Mouse (Mus musculus) B cell, adult 2 months (primary cell): ENCODE measurements around the gene Arfgap3.
"Not testable (repeated sequence)": the region's sequence is repeated elsewhere in the genome, so short reads cannot be mapped to it uniquely, and the experiment has no call there.

ENCODE experiments used
- DNase-seq, 2 experiments: peaks; one replicate each; pipeline ENCODE4 v3.0.0; 2022

Arfgap3 gene

GRCm38 (mm10) chr15:83344956-83345355 is 5.1 kb downstream of the Arfgap3 start:
- DNase-seq = no peak

GRCm38 (mm10) chr15:83344157-83344556 is 5.9 kb downstream of the Arfgap3 start:
- no peak for DNase-seq

GRCm38 (mm10) chr15:83338908-83339307 is 11.1 kb downstream of the Arfgap3 start:
- no peak for DNase-seq

DNA sequence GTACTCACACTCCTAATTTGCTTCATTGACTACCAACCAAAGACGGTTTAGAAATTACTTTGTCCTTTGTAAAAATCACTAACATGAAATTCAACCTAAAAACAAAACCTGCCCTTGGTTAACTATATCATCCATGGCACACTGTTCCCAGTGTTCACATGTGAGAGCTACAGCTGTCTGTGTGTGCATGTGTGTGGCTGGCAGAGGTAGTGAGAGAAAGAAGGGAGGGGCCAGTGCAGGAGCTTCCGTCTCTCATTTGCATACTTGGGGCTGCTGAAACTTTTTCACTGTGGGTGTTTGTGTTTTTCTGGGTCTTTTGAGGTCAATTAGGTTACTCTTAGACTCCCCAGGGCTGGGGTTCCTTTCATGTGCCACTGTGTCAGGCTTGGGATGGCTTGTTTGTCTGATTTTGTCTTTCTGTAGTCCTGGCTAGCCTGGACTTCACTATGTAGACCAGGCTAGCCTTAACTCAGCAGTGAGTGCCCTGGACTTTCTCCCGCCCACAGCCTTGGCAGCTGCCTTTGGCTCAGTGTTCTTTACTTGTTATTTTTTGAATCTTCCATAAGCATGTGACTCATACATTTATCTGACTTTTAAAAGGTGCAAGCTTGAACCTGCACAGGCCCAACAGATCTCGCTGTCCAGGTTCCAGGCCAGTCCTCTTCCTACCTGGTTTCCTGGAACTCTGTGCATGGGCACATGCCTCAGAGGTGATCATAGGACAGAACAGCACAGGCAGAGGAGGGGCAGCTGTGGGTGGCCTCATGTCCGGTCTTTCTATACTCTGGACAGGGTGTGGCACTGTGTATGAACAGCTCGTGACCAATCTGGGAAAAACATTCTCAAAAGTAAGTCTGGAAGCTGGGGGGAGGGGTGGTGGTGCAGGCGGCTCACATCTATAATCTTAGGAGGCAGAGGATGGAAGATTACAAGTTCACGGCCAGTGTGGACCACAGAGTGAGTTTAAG is 11.9 kb downstream of the Arfgap3 start:
- no peak for DNase-seq

DNA sequence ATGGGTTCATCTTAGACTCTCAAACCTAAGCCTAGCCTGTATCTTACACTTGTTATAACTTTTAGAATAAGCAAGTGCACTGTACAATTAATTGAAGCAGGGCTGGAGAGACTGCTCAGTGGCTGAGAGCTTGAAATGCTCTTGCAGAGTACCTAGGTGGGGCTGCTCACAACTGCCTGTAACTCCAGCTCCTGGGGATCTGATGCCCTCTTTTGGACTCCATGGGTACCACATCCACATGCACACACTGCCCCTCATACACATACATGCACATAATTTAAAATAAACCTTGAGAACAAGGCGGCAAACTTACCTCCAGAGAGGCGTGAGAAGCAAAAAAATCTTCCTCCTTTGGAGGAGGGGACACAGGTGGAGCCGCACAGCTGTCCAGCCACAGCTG is 17.7 kb downstream of the Arfgap3 start:
- no peak for DNase-seq

DNA sequence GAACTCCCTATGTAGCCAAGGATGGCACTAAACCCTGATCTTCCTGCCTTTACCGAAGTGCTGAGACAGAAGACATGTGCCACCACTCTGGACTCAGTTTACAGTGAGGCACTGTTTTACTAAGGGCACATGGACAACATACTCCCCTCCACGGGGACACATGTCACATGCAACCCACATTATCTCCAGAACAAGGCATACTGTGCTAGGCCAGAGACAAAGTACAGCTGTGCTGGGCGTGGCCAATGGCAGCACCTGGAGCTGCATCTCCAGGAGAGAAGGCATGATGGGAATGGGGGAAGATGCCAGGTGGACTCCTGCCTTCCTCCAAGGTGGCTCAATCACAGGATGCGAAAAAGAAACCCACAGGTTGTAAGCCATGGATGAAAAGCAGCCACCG is 21.1 kb downstream of the Arfgap3 start:
- no peak for DNase-seq

DNA sequence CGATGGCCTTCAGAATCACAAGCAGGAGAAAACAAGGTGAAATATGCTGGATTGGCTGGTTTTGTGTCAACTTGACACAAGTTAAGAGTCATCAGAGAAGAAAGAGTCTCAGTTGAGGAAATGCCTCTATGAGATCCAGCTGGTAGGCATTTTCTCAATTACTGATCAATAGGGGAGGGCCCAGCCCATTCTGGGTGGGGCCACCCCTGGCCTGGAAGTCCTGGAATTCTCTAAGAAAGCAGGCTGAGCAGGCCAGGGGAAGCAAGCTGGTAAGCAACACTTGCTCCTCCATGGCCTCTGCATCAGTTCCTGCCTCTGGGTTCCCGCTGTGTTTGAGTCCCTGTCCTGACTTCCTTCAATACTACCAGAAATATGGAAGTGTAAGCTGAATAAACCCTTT is 27.0 kb downstream of the Arfgap3 start:
- DNase-seq = no peak

DNA sequence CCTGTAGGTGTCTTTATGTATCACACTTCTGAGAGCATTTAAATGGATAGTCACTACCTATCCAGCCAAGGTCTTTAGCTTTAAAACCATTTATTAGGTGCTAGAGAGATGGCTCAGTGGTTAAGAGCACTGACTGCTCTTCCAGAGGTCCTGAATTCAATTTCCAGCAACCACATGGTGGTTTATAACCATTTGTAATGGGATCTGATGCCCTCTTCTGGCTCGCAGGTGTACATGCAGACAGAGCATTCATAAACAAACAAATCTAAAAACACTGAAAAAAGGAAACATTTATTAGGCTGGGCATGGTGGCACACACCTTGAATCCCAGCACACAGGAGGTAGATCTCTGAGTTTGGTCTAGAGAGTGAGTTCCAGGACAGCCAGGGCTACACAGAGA is 35.1 kb downstream of the Arfgap3 start:
- no peak for DNase-seq

DNA sequence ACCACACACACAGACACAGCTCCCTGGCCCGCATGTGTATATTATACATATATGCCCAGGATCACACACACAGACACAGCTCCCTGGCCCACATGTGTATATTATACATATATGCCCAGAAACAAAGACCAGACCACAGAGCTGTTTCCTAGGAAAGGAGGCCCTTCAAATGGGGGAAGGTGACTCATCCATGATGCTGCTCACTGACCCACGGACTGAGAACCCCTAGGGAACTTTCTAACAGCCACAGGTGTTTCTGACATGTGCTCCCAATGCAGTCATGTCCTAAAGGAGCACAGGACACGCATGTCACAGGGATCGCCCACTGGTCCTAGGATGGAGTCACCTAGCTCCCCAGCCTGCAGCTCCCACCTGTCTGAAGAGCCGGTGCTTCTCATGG is 40.2 kb downstream of the Arfgap3 start:
- no peak for DNase-seq

DNA sequence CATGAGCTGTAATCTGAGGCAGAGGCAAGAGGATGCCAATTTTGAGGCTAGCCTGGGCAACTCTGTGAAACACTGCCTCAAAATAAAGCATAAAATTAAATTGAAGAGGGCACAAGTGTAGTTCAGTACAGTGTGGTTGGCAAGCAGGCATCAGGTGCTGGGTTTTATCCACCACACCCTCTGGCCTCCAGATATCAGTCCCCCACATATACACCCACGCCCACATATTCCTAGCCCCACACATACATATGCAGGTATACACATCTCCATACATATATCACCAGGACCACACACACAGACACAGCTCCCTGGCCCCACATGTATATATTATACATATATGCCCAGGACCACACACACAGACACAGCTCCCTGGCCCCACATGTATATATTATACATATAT is 41.3 kb downstream of the Arfgap3 start:
- not testable (repeated sequence) for DNase-seq

DNA sequence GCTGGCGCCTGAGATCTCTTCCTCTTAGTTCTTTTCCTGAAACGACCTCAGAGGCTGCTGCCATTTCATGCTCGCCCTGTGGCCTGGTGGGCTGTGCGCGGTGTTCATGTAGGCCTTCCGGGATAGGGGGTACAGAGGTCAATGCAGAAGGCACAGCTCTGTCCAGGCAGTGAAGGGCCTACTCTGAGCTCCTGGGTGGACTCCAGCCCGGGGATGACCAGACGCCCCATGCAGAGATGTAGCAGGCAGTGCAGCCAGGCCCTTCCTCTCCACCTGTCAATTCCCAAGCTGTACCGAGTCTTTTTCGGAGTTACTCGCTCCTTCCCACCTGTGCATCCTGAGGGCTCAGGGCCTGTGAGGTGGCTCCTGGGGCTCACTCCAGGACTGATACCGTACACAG is 43.9 kb downstream of the Arfgap3 start:
- no peak for DNase-seq

GRCm38 (mm10) chr15:83305192-83305921 is 44.7 kb downstream of the Arfgap3 start:
- no peak for DNase-seq

DNA sequence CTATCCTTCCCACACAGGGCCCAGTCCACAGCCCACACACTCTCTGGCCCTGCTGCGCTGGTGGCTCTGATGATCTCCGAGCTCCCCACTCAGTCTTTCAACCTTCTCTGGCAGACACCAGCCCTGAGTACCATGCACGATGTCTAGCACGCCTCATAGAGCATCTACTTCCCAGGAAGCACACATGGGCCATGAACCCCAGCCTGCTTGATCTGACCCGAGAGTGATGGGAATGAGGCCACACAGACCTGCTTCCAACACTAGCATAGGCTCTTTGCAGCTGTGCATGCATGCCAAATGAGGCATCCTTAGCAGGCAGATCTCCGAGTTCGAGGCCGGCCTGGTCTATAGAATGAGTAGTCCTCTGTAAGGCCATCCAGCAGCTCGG is 45.2 kb downstream of the Arfgap3 start:
- DNase-seq = no peak

DNA sequence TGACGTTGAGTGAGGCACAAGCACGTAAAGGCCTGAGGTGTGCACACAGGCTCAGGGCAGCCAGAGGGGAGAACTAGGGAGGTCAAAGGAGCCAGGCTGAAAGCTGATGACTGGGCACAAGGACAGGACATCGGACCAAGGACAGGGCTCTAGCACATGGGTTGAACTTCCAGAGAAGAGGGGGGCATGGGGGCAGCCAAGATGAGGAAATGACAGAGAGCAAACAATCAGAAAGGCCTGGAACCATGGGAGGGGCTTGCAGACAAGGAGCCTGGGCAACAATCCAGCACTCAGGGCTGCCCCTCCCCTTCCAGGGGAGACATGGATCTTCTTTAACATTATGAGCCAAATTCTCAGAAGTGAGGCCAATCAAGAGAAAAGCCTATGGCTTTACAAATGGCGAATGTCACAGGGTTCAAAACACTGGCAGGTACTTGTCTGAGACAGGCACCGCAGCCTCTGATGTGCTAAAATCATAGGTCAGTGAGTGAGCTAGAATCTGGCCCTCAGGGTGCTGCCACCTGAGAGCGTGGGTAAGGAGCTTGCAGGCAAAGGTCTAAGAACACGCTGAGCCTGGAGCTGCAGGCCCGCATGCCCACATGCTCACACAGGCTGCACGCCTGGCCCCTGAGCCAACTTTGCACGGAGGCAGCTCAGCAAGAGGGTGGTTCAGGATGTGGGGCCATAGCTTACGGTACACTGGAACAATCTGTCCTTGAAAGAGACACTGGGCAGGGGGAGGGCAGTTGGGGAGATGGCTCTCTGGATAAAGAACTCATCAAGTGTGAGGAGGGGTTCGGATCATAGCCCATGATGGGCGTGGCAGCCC is 46.2 kb downstream of the Arfgap3 start:
- no peak for DNase-seq

DNA sequence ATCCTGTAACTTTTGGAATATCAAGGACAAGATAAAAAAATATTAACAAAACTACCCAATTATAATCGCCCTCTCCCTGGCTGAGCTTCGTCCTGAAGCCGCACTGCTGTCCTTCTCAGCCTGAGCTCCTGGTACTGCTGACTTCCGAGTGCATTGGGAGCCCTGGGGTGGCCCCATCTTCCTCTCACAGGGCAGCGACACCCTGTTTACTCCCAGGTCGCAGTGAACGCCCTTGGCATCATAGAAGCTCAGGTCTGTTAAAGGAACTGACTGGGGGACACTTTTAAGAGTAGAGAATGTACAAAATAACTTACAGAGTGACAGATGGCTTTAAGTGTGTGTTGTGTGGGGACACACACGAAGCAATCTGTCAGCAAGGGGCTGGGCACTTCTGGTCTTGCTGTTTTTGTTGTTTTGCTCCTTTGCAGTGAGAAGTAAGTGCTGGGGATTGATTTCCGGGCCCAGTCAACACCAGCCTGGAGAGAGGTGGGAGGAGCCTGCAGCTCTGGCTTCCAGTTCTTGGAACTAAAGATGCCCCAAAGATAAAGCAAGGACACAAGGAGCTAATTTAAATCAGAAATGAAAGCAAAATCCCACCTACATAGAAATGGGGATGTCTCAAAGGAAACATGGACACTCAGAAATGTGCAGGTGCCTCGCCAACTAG is 50.0 kb downstream of the Arfgap3 start:
- DNase-seq = no peak

GRCm38 (mm10) chr15:83299450-83299849 is 50.6 kb downstream of the Arfgap3 start:
- DNase-seq = no peak

- DNase-seq = no peak
Observed at GRCm38 (mm10) chr15:83298810-83299209, 51.2 kb downstream of the Arfgap3 start.

GRCm38 (mm10) chr15:83298313-83298712 is 51.7 kb downstream of the Arfgap3 start:
- no peak for DNase-seq

GRCm38 (mm10) chr15:83296771-83297311 is 53.2 kb downstream of the Arfgap3 start:
- peak in 1 of 2 experiments; percentile 18 for DNase-seq

GRCm38 (mm10) chr15:83296050-83296449 is 54.0 kb downstream of the Arfgap3 start:
- DNase-seq = peak; percentile 34 to 56

- DNase-seq = no peak
Observed at GRCm38 (mm10) chr15:83294954-83295353, 55.1 kb downstream of the Arfgap3 start.
